Mouse (Mus musculus): ENCODE measurements around the gene Naif1. TPM values are rescaled to one million over a fixed set of nuclear protein-coding genes. Genes with fewer than 3 reads are reported as not detected.

Naif1 gene
- polyA plus RNA-seq, 1 experiment from 2014 or later: 5.4 TPM

GRCm38 (mm10) chr2:32499365-32499764, 49.1 kb downstream of the Naif1 start:
- ATAC-seq (ENCODE audit: low read depth): no peak
- Histone ChIP-seq H3K9ac (replicated peaks; ENCODE audit: low read depth, low read length) (no peak overlapping the region), H3K27me3 (ENCODE audit: control insufficient read depth, insufficient read depth, low read length) (no peaks in the 10 kb centered on the region), H3K4me1 (ENCODE audit: control insufficient read depth, insufficient read depth, low read length) (no peaks in the 10 kb centered on the region), H3K9me3 (ENCODE audit: control insufficient read depth, low read length) (no peaks in the 10 kb centered on the region), H3K4me3 (ENCODE audit: low read depth, low read length) (no peak overlapping the region), H3K36me3 (ENCODE audit: control insufficient read depth, insufficient read depth, low read length) (no peaks in the 10 kb centered on the region), H3K27ac (ENCODE audit: low read depth, low read length) (no peak overlapping the region), H3K4me2 (ENCODE audit: low read depth, low read length) (no peak overlapping the region)
- WGBS: 91% methylated on average over 4 of the region's 4 CpGs

- Histone ChIP-seq H3K27ac (ENCODE audit: low read depth, low read length) (no peak overlapping the region), H3K4me2 (ENCODE audit: low read depth, low read length) (no peak overlapping the region), H3K36me3 (ENCODE audit: control insufficient read depth, insufficient read depth, low read length) (no peaks in the 10 kb centered on the region), H3K4me1 (ENCODE audit: control insufficient read depth, insufficient read depth, low read length) (no peaks in the 10 kb centered on the region), H3K9me3 (ENCODE audit: control insufficient read depth, low read length) (no peaks in the 10 kb centered on the region), H3K27me3 (ENCODE audit: control insufficient read depth, insufficient read depth, low read length) (no peaks in the 10 kb centered on the region), H3K4me3 (ENCODE audit: low read depth, low read length) (no peak overlapping the region), H3K9ac (replicated peaks; ENCODE audit: low read depth, low read length) (no peak overlapping the region)
- WGBS: 76% methylated on average over 5 of the region's 5 CpGs
- ATAC-seq (ENCODE audit: low read depth): no peak
These were observed 50.2 kb downstream of the Naif1 start for GRCm38 (mm10) chr2:32500461-32500860.

GRCm38 (mm10) chr2:32501754-32502324, 51.6 kb downstream of the Naif1 start:
- Histone ChIP-seq H3K9me3 (ENCODE audit: control insufficient read depth, low read length) (no peaks in the 10 kb centered on the region), H3K4me3 (ENCODE audit: low read depth, low read length) (no peak overlapping the region), H3K27me3 (ENCODE audit: control insufficient read depth, insufficient read depth, low read length) (no peaks in the 10 kb centered on the region), H3K9ac (replicated peaks; ENCODE audit: low read depth, low read length) (no peak overlapping the region), H3K27ac (ENCODE audit: low read depth, low read length) (no peak overlapping the region), H3K4me2 (ENCODE audit: low read depth, low read length) (no peak overlapping the region), H3K4me1 (ENCODE audit: control insufficient read depth, insufficient read depth, low read length) (no peaks in the 10 kb centered on the region), H3K36me3 (ENCODE audit: control insufficient read depth, insufficient read depth, low read length) (no peaks in the 10 kb centered on the region)
- no peak for ATAC-seq (ENCODE audit: low read depth)
- WGBS: 75% methylated on average over 5 of the region's 5 CpGs

DNA sequence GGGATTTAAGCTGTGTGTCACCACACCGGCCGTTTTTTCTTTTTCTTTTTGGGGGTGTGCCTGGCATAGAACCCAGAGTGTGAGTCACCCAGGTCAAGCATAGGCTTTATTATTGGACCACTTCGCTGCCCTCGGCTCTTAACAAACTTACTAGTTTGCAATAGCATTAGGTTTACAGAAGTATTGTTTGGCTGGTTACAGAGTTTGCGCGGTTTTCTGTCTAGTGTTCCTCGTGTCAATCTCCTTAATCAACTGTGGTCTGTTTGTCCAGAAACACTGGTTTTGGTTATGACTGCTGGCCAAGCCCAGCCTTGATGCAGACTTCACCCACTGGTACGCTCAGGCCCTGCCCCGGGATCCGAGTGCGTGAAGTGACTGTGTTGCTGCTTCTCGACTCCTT, 52.6 kb downstream of the Naif1 start:
- H3K9ac ChIP-seq (replicated peaks; ENCODE audit: low read depth, low read length): no peak overlapping the region
- no peaks in the 10 kb centered on the region for H3K4me1 ChIP-seq (ENCODE audit: control insufficient read depth, insufficient read depth, low read length)
- no peaks in the 10 kb centered on the region for H3K36me3 ChIP-seq (ENCODE audit: control insufficient read depth, insufficient read depth, low read length)
- H3K9me3 ChIP-seq (ENCODE audit: control insufficient read depth, low read length): no peaks in the 10 kb centered on the region
- ATAC-seq (ENCODE audit: low read depth): no peak
- no peaks in the 10 kb centered on the region for H3K27me3 ChIP-seq (ENCODE audit: control insufficient read depth, insufficient read depth, low read length)
- no peak overlapping the region for H3K4me2 ChIP-seq (ENCODE audit: low read depth, low read length)
- 92% methylated on average over 12 of the region's 12 CpGs for WGBS
- no peak overlapping the region for H3K4me3 ChIP-seq (ENCODE audit: low read depth, low read length)
- H3K27ac ChIP-seq (ENCODE audit: low read depth, low read length): no peak overlapping the region

- no peak for ATAC-seq (ENCODE audit: low read depth)
- Histone ChIP-seq H3K27ac (ENCODE audit: low read depth, low read length) (no peak overlapping the region), H3K4me2 (ENCODE audit: low read depth, low read length) (no peak overlapping the region), H3K27me3 (ENCODE audit: control insufficient read depth, insufficient read depth, low read length) (no peaks in the 10 kb centered on the region), H3K9me3 (ENCODE audit: control insufficient read depth, low read length) (no peaks in the 10 kb centered on the region), H3K4me1 (ENCODE audit: control insufficient read depth, insufficient read depth, low read length) (no peaks in the 10 kb centered on the region), H3K4me3 (ENCODE audit: low read depth, low read length) (no peak overlapping the region), H3K36me3 (ENCODE audit: control insufficient read depth, insufficient read depth, low read length) (no peaks in the 10 kb centered on the region), H3K9ac (replicated peaks; ENCODE audit: low read depth, low read length) (no peak overlapping the region)
- whole genome bisulfite sequencing: 14% methylated on average over 3 of the region's 3 CpGs
These were observed 53.3 kb downstream of the Naif1 start for GRCm38 (mm10) chr2:32503588-32503987.

- Histone ChIP-seq H3K9me3 (ENCODE audit: control insufficient read depth, low read length) (no peaks in the 10 kb centered on the region), H3K9ac (replicated peaks; ENCODE audit: low read depth, low read length) (no peak overlapping the region), H3K36me3 (ENCODE audit: control insufficient read depth, insufficient read depth, low read length) (no peaks in the 10 kb centered on the region), H3K27ac (ENCODE audit: low read depth, low read length) (no peak overlapping the region), H3K4me3 (ENCODE audit: low read depth, low read length) (no peak overlapping the region), H3K27me3 (ENCODE audit: control insufficient read depth, insufficient read depth, low read length) (no peaks in the 10 kb centered on the region), H3K4me2 (ENCODE audit: low read depth, low read length) (no peak overlapping the region), H3K4me1 (ENCODE audit: control insufficient read depth, insufficient read depth, low read length) (no peaks in the 10 kb centered on the region)
- WGBS: 98% methylated on average over 2 of the region's 2 CpGs
- no peak for ATAC-seq (ENCODE audit: low read depth)
These were observed 55.3 kb downstream of the Naif1 start for GRCm38 (mm10) chr2:32505536-32505935.

Other genes with a start within 250 kb of the Naif1 start
- gene Pomt1, start 213.9 kb upstream of the Naif1 start, polyA plus RNA-seq (2014; fragmentation: Nextera tagmentation; extraction: Ambion mirVana): 28.2 and 30.4 TPM in 2 replicates
- 79.3 and 91.7 TPM in 2 replicates for gene Uck1, start 190.3 kb upstream of the Naif1 start, polyA plus RNA-seq (2014; fragmentation: Nextera tagmentation; extraction: Ambion mirVana)
- 25.4 and 31.7 TPM in 2 replicates for gene Golga2, start 163.1 kb upstream of the Naif1 start, polyA plus RNA-seq (2014; fragmentation: Nextera tagmentation; extraction: Ambion mirVana)
- 140 and 288 TPM in 2 replicates for gene Swi5, start 162.4 kb upstream of the Naif1 start, polyA plus RNA-seq (2014; fragmentation: Nextera tagmentation; extraction: Ambion mirVana)
- gene Ciz1, start 98.1 kb upstream of the Naif1 start, polyA plus RNA-seq (2014; fragmentation: Nextera tagmentation; extraction: Ambion mirVana): 47.7 and 48.3 TPM in 2 replicates
- gene Dnm1, start 97.1 kb upstream of the Naif1 start, polyA plus RNA-seq (2014; fragmentation: Nextera tagmentation; extraction: Ambion mirVana): 102 and 146 TPM in 2 replicates
- 157 and 198 TPM in 2 replicates for gene 1110008P14Rik, start 68.5 kb upstream of the Naif1 start, polyA plus RNA-seq (2014; fragmentation: Nextera tagmentation; extraction: Ambion mirVana)
- 0.35 and 0.40 TPM in 2 replicates for gene Lcn2, start 62.2 kb upstream of the Naif1 start, polyA plus RNA-seq (2014; fragmentation: Nextera tagmentation; extraction: Ambion mirVana)
- 58.1 and 65.9 TPM in 2 replicates for gene Ptges2, start 54.6 kb upstream of the Naif1 start, polyA plus RNA-seq (2014; fragmentation: Nextera tagmentation; extraction: Ambion mirVana)
- 39.8 and 43.6 TPM in 2 replicates for gene Slc25a25, start 988 bp downstream of the Naif1 start, polyA plus RNA-seq (2014; fragmentation: Nextera tagmentation; extraction: Ambion mirVana)
- 6.7 and 7.3 TPM in 2 replicates for gene Fam102a, start 84.9 kb downstream of the Naif1 start, polyA plus RNA-seq (2014; fragmentation: Nextera tagmentation; extraction: Ambion mirVana)
- gene Dpm2, start 120.4 kb downstream of the Naif1 start, polyA plus RNA-seq (2014; fragmentation: Nextera tagmentation; extraction: Ambion mirVana): 143 and 157 TPM in 2 replicates
- 12.4 and 17.1 TPM in 2 replicates for gene Pip5kl1, start 124.3 kb downstream of the Naif1 start, polyA plus RNA-seq (2014; fragmentation: Nextera tagmentation; extraction: Ambion mirVana)
- 0.98 and 1.2 TPM in 2 replicates for gene 9430097D07Rik, start 125.2 kb downstream of the Naif1 start, polyA plus RNA-seq (2014; fragmentation: Nextera tagmentation; extraction: Ambion mirVana)
- gene St6galnac4, start 136.6 kb downstream of the Naif1 start, polyA plus RNA-seq (2014; fragmentation: Nextera tagmentation; extraction: Ambion mirVana): 30.4 and 35.1 TPM in 2 replicates
- 5.2 and 5.4 TPM in 2 replicates for gene St6galnac6, start 149.3 kb downstream of the Naif1 start, polyA plus RNA-seq (2014; fragmentation: Nextera tagmentation; extraction: Ambion mirVana)
- 78.6 and 85.0 TPM in 2 replicates for gene Ak1, start 171.3 kb downstream of the Naif1 start, polyA plus RNA-seq (2014; fragmentation: Nextera tagmentation; extraction: Ambion mirVana)
- 13.0 and 22.9 TPM in 2 replicates for gene Eng, start 196.1 kb downstream of the Naif1 start, polyA plus RNA-seq (2014; fragmentation: Nextera tagmentation; extraction: Ambion mirVana)